Mouse (Mus musculus) bone marrow macrophage, adult 2 months (primary cell): Measurements from ENCODE around the gene Myl6.

Source experiments
- CTCF ChIP-seq: IDR thresholded peaks from 2 replicates; pipeline ENCODE4 v1.5.1; 2012; ENCODE audit warnings: low read depth, mild to moderate bottlenecking, low read length, moderate library complexity
- POLR2A ChIP-seq: IDR thresholded peaks from 2 replicates; pipeline ENCODE4 v1.6.1; 2012; ENCODE audit warnings: mild to moderate bottlenecking, low read depth, low read length, borderline replicate concordance

- no peak for TF ChIP-seq CTCF
- no peak for TF ChIP-seq POLR2A
Observed at GRCm38 (mm10) chr10:128543100-128543499, 49.2 kb upstream of the Myl6 start.
